Mouse (Mus musculus): ENCODE data around the gene Trf. TPM values are rescaled to one million over a fixed set of nuclear protein-coding genes. Genes with fewer than 3 reads are reported as not detected.
A peak's percentile ranks its signal among the peaks of the same experiment; 100 is the strongest.
"Not testable (repeated sequence)": the region's sequence is repeated elsewhere in the genome, so short reads cannot be mapped to it uniquely, and the experiment has no call there.

Trf gene
- polyA plus RNA-seq, 1 experiment from 2014 or later: 65.5 TPM

GRCm38 (mm10) chr9:103174771-103175519, 55.3 kb downstream of the Trf start:
- H3K4me2 ChIP-seq (replicated peaks; ENCODE audit: low read depth, low read length): no peak overlapping the region
- no peaks in the 10 kb centered on the region for H3K9me3 ChIP-seq (ENCODE audit: low read length)
- no peak overlapping the region for H3K4me3 ChIP-seq (ENCODE audit: low read length)
- H3K27me3 ChIP-seq (ENCODE audit: insufficient read depth, low read length): no peaks in the 10 kb centered on the region
- no peaks in the 10 kb centered on the region; the same call in 1 of the 2 replicates for H3K4me1 ChIP-seq (ENCODE audit: insufficient read depth, low read length)
- no peak overlapping the region for H3K9ac ChIP-seq (replicated peaks; ENCODE audit: low read length)
- WGBS: 53% methylated on average over 6 of the region's 6 CpGs
- H3K27ac ChIP-seq (ENCODE audit: low read length): no peak overlapping the region
- H3K36me3 ChIP-seq (ENCODE audit: insufficient read depth, low read length): no peaks in the 10 kb centered on the region
- ATAC-seq (ENCODE audit: low FRiP score, low TSS enrichment): peak; percentile 60; the same call in 1 of the 2 replicates

DNA sequence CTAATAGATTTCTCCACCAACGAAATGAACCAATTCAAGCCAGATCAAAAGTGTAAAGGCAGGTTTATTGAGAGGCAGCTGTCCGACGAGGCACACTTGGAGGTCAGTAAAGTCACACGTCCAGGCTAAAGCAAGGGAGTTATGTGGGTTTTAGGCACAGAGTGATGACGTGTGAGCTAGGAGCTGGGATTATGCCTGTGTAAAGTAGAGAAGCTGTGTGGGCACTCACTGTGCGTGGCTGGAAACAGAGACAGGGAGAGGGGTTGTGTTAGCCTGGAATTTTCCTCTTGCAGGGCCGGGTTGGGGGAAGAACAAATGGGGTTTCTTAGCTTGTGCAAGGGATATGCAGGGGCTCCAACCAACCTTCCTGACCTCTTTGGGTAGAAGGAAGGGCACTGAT, 61.5 kb downstream of the Trf start:
- Histone ChIP-seq H3K4me1 (ENCODE audit: insufficient read depth, low read length) (no peaks in the 10 kb centered on the region), H3K9ac (replicated peaks; ENCODE audit: low read length) (no peak overlapping the region), H3K27me3 (ENCODE audit: insufficient read depth, low read length) (no peaks in the 10 kb centered on the region), H3K4me3 (ENCODE audit: low read length) (no peak overlapping the region), H3K4me2 (replicated peaks; ENCODE audit: low read depth, low read length) (no peak overlapping the region), H3K9me3 (ENCODE audit: low read length) (no peaks in the 10 kb centered on the region), H3K27ac (ENCODE audit: low read length) (no peak overlapping the region), H3K36me3 (ENCODE audit: insufficient read depth, low read length) (no peaks in the 10 kb centered on the region)
- ATAC-seq (ENCODE audit: low FRiP score, low TSS enrichment): no peak
- 50% methylated on average over 7 of the region's 7 CpGs for WGBS

GRCm38 (mm10) chr9:103168046-103168445, 62.2 kb downstream of the Trf start:
- Histone ChIP-seq H3K9me3 (ENCODE audit: low read length) (no peaks in the 10 kb centered on the region), H3K4me1 (ENCODE audit: insufficient read depth, low read length) (no peaks in the 10 kb centered on the region), H3K27ac (ENCODE audit: low read length) (no peak overlapping the region), H3K4me2 (replicated peaks; ENCODE audit: low read depth, low read length) (no peak overlapping the region), H3K4me3 (ENCODE audit: low read length) (no peak overlapping the region), H3K36me3 (ENCODE audit: insufficient read depth, low read length) (no peaks in the 10 kb centered on the region), H3K9ac (replicated peaks; ENCODE audit: low read length) (no peak overlapping the region), H3K27me3 (ENCODE audit: insufficient read depth, low read length) (no peaks in the 10 kb centered on the region)
- 81% methylated on average over 6 of the region's 6 CpGs for WGBS
- peak; percentile 62; the same call in 1 of the 2 replicates for ATAC-seq (ENCODE audit: low FRiP score, low TSS enrichment)

DNA sequence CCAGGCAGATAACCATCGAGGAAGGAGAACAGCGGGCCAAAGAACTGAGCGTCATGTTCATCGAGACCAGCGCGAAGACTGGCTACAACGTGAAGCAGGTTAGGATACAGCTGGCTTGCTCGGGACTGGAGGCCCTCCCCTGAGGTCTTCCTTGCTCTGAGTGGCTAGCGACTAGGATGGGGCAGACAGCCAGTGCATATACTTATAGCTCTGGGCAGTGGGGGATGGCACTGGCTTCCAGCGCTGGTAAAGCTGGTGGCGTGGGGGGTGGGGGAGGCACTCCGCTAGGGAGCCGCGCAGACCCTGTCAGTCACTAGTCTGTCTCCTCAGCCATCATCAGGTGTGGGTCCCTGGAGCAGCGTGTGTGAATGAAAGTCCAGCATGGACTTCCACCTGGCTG, 66.4 kb downstream of the Trf start:
- no peaks in the 10 kb centered on the region for H3K4me1 ChIP-seq (ENCODE audit: insufficient read depth, low read length)
- 79% methylated on average over 15 of the region's 15 CpGs for WGBS
- H3K9me3 ChIP-seq (ENCODE audit: low read length): no peaks in the 10 kb centered on the region
- no peak overlapping the region for H3K9ac ChIP-seq (replicated peaks; ENCODE audit: low read length)
- H3K36me3 ChIP-seq (ENCODE audit: insufficient read depth, low read length): no peaks in the 10 kb centered on the region
- H3K27ac ChIP-seq (ENCODE audit: low read length): no peak overlapping the region
- H3K27me3 ChIP-seq (ENCODE audit: insufficient read depth, low read length): no peaks in the 10 kb centered on the region
- H3K4me2 ChIP-seq (replicated peaks; ENCODE audit: low read depth, low read length): no peak overlapping the region
- 0 out of 2 replicates have a peak, but pooled peaks have one; percentile 7 for ATAC-seq (ENCODE audit: low FRiP score, low TSS enrichment)
- no peak overlapping the region for H3K4me3 ChIP-seq (ENCODE audit: low read length)

GRCm38 (mm10) chr9:103155158-103155557, 75.1 kb downstream of the Trf start:
- WGBS: 83% methylated on average over 7 of the region's 7 CpGs
- not testable (repeated sequence) for ATAC-seq (ENCODE audit: low FRiP score, low TSS enrichment); H3K9ac ChIP-seq (replicated peaks; ENCODE audit: low read length); H3K9me3 ChIP-seq (ENCODE audit: low read length); H3K4me3 ChIP-seq (ENCODE audit: low read length); H3K36me3 ChIP-seq (ENCODE audit: insufficient read depth, low read length); H3K27ac ChIP-seq (ENCODE audit: low read length); H3K27me3 ChIP-seq (ENCODE audit: insufficient read depth, low read length); H3K4me2 ChIP-seq (replicated peaks; ENCODE audit: low read depth, low read length); H3K4me1 ChIP-seq (ENCODE audit: insufficient read depth, low read length)

- H3K4me2 ChIP-seq (replicated peaks; ENCODE audit: low read depth, low read length): no peak overlapping the region
Observed at GRCm38 (mm10) chr9:103154568-103154967, 75.7 kb downstream of the Trf start.

More at GRCm38 (mm10) chr9:103154568-103154967, 75.7 kb downstream of the Trf start:
- H3K4me1 ChIP-seq (ENCODE audit: insufficient read depth, low read length): no peaks in the 10 kb centered on the region
- H3K27me3 ChIP-seq (ENCODE audit: insufficient read depth, low read length): no peaks in the 10 kb centered on the region
- no peak for ATAC-seq (ENCODE audit: low FRiP score, low TSS enrichment)
- H3K9me3 ChIP-seq (ENCODE audit: low read length): no peaks in the 10 kb centered on the region
- no peak overlapping the region for H3K9ac ChIP-seq (replicated peaks; ENCODE audit: low read length)
- no peak overlapping the region for H3K4me3 ChIP-seq (ENCODE audit: low read length)
- 76% methylated on average over 2 of the region's 2 CpGs for WGBS
- H3K27ac ChIP-seq (ENCODE audit: low read length): no peak overlapping the region
- no peaks in the 10 kb centered on the region for H3K36me3 ChIP-seq (ENCODE audit: insufficient read depth, low read length)

Other genes with a start within 250 kb of the Trf start
- gene Slco2a1, start 241.7 kb downstream of the Trf start, polyA plus RNA-seq (2015; fragmentation: Nextera tagmentation; extraction: Ambion mirVana): 7.7 and 8.2 TPM in 2 replicates
- 5.2 and 6.1 TPM in 2 replicates for gene Rab6b, start 118.7 kb downstream of the Trf start, polyA plus RNA-seq (2015; fragmentation: Nextera tagmentation; extraction: Ambion mirVana)
- 71.6 and 76.4 TPM in 2 replicates for gene Srprb, start 28.3 kb downstream of the Trf start, polyA plus RNA-seq (2015; fragmentation: Nextera tagmentation; extraction: Ambion mirVana)
- gene Gm20425, start 137 bp downstream of the Trf start, polyA plus RNA-seq (2015; fragmentation: Nextera tagmentation; extraction: Ambion mirVana): 0.45 TPM in 1 of 2 replicates, not detected in the other
- gene 1300017J02Rik, start 74.6 kb upstream of the Trf start, polyA plus RNA-seq (2015; fragmentation: Nextera tagmentation; extraction: Ambion mirVana): 1.6 and 1.7 TPM in 2 replicates
- 57.3 and 60.4 TPM in 2 replicates for gene Topbp1, start 74.8 kb upstream of the Trf start, polyA plus RNA-seq (2015; fragmentation: Nextera tagmentation; extraction: Ambion mirVana)
- 102 and 106 TPM in 2 replicates for gene Cdv3, start 135.4 kb upstream of the Trf start, polyA plus RNA-seq (2015; fragmentation: Nextera tagmentation; extraction: Ambion mirVana)
- gene Bfsp2, start 250.0 kb upstream of the Trf start, polyA plus RNA-seq (2015; fragmentation: Nextera tagmentation; extraction: Ambion mirVana): 0.54 and 0.57 TPM in 2 replicates